Mouse (Mus musculus): ENCODE results near the gene Aldh1b1. TPM values are rescaled to one million over a fixed set of nuclear protein-coding genes. Genes with fewer than 3 reads are reported as not detected.

Gene Aldh1b1
- total and polyA plus RNA-seq, 2 experiments from 2014 or later: 37.1 to 57.6 TPM

DNA sequence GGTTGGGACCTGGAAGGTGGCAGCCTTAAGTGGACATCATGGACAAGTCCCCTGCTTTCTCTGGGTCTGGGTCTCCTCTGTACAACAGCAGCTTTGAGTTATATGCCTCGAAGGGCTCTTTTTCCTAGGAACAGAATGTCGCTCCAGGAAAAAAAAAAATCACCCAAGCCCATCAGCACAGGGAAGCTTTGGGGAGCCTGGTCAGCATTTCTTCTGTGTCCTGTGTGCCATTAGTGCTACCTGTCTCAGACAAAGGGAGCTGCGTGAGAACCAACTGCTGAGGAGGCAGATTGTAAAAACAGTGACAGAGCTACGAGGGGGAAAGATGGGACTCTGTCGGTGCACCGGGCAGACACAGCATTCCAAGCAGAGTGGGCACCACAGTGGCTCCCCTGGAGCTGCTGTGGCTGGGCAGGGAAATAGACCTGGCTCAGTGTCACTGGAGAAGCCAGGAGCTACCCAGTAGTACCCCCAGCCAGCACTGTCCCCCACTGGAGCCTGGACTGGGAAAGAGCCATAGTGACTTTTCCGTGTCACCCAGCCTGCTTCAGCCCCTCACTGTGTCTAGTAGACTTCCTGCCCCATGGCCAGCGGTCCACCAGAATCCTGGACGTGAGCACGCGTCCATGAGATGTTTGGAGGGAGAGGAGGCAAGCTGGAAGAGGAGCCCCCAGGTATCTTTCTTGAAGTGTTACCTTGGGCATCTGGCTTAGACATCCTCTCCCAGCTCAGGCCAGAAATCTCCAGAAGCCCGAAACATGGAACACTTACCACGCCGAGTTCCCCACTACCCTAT lies 26.1 kb downstream of the Aldh1b1 start:
- peaks cover 26% of the 10 kb centered on the region for H3K4me1 ChIP-seq (ENCODE audit: insufficient read depth)
- 19% methylated on average over 14 of the region's 14 CpGs for WGBS
- H3K4me2 ChIP-seq (ENCODE audit: low read depth): peak overlapping the region; percentile 75
- peak overlapping the region; percentile 87 for H3K9ac ChIP-seq
- no peaks in the 10 kb centered on the region; the same call in 1 of the 2 replicates for H3K36me3 ChIP-seq (ENCODE audit: insufficient read depth)
- ATAC-seq: no peak
- H3K9me3 ChIP-seq (ENCODE audit: low read length): no peaks in the 10 kb centered on the region
- no peaks in the 10 kb centered on the region for H3K27me3 ChIP-seq (ENCODE audit: insufficient read depth, low read length)
- H3K27ac ChIP-seq (ENCODE audit: low read depth, low read length): peak overlapping the region; percentile 90
- no peak for TF ChIP-seq CTCF (IDR thresholded peaks at IDR 0.05; ENCODE audit: low read depth)
- H3K4me3 ChIP-seq (ENCODE audit: low read depth, low read length): peak overlapping the region; percentile 62
- no peak for DNase-seq

DNA sequence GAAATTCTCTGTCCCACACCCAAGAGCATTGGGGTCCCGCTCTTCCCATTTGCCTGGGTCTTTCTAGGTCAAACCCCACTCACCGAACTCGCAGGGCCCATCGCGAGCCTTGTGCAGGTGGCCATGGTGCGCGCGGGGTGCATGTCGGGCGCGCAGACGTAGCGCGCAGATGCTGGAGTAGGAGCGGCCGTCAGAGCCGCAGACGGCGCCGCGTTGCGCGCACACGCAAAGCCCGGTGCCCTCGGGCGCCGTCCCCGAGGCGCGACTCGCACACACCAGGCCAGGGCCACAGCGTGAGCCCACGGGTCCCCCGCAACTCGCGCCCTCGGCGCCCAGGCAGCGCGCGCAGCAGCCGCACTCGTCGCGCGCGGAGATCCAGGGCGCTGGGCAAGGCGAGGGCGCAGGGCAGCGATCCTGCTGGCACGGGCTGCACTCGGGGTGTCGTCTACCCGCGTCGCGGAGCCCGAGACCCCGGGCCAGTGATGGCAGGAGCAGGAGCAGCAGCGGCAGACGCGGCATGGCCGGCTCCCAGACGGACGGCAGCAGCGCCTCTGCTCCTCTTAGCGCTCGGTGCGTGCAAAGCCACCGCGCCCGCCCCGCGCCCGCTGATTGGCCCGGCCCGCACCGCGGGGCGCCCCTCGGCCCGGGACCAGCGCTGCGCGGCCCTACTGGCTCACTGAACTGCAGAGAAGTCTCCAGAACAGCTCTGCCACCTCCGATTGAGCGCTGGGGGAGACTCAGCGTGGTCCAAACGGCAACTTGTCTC lies 27.6 kb downstream of the Aldh1b1 start, which contains the start of gene Igfbpl1:
Gene Igfbpl1 (minus strand): TSS at position 649 of the 766 bp plus-strand sequence.
- peak; percentile 74 for ATAC-seq
- WGBS: under 1% methylated on average over 84 of the region's 91 CpGs
- Histone ChIP-seq H3K4me3 (ENCODE audit: low read depth, low read length) (peak within 1 kb of the TSS; percentile 62), H3K36me3 (ENCODE audit: insufficient read depth) (no peaks in the 10 kb centered on the region; the same call in 1 of the 2 replicates), H3K9ac (peak within 1 kb of the TSS; percentile 87), H3K4me2 (ENCODE audit: low read depth) (peak within 1 kb of the TSS; percentile 75), H3K27ac (ENCODE audit: low read depth, low read length) (peak within 1 kb of the TSS; percentile 90), H3K4me1 (ENCODE audit: insufficient read depth) (peaks cover 32% of the 10 kb centered on the region), H3K27me3 (ENCODE audit: insufficient read depth, low read length) (no peaks in the 10 kb centered on the region), H3K9me3 (ENCODE audit: low read length) (no peaks in the 10 kb centered on the region)
- DNase-seq: peak; percentile 75
- peak; percentile 3; the same call in 1 of the 2 replicates for TF ChIP-seq CTCF (IDR thresholded peaks at IDR 0.05; ENCODE audit: low read depth)

GRCm38 (mm10) chr4:45829907-45830759 lies 31.3 kb downstream of the Aldh1b1 start:
- H3K4me2 ChIP-seq (ENCODE audit: low read depth): no peak overlapping the region
- TF ChIP-seq CTCF (IDR thresholded peaks at IDR 0.05; ENCODE audit: low read depth): no peak
- no peak overlapping the region for H3K4me3 ChIP-seq (ENCODE audit: low read depth, low read length)
- peak overlapping the region; percentile 50; the same call in 1 of the 2 replicates for H3K27ac ChIP-seq (ENCODE audit: low read depth, low read length)
- H3K9ac ChIP-seq: no peak overlapping the region
- no peaks in the 10 kb centered on the region for H3K27me3 ChIP-seq (ENCODE audit: insufficient read depth, low read length)
- H3K36me3 ChIP-seq (ENCODE audit: insufficient read depth): no peaks in the 10 kb centered on the region
- ATAC-seq: no peak
- DNase-seq: no peak
- no peaks in the 10 kb centered on the region for H3K9me3 ChIP-seq (ENCODE audit: low read length)
- 15% methylated on average over 13 of the region's 13 CpGs for WGBS
- peaks cover 21% of the 10 kb centered on the region for H3K4me1 ChIP-seq (ENCODE audit: insufficient read depth)

DNA sequence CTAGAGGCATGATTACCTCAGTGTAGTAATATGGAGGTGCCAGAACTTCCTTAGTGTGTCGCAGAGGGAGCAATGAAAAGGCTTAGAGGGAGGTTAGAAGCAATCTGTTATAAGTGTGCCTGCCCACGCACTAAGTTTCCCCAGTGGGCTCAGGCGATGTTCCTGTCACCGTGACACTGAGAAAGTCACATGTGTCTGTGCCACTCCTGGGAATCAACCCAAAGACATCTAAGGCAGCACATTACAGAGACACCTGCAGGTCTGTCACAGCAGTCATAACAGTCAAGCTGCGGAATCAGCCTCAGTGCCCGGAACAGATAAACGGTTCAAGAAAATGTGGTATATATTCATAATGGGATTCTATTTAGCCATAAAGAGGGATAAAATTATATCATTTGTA lies 33.2 kb downstream of the Aldh1b1 start:
- Histone ChIP-seq H3K4me3 (ENCODE audit: low read depth, low read length) (no peak overlapping the region), H3K36me3 (ENCODE audit: insufficient read depth) (no peaks in the 10 kb centered on the region), H3K27ac (ENCODE audit: low read depth, low read length) (no peak overlapping the region), H3K4me1 (ENCODE audit: insufficient read depth) (peaks cover 21% of the 10 kb centered on the region), H3K9me3 (ENCODE audit: low read length) (no peaks in the 10 kb centered on the region), H3K9ac (no peak overlapping the region), H3K4me2 (ENCODE audit: low read depth) (no peak overlapping the region), H3K27me3 (ENCODE audit: insufficient read depth, low read length) (no peaks in the 10 kb centered on the region)
- DNase-seq (no peak), ATAC-seq (peak; percentile 76)
- no peak for TF ChIP-seq CTCF (IDR thresholded peaks at IDR 0.05; ENCODE audit: low read depth)
- WGBS: 54% methylated on average over 7 of the region's 7 CpGs

DNA sequence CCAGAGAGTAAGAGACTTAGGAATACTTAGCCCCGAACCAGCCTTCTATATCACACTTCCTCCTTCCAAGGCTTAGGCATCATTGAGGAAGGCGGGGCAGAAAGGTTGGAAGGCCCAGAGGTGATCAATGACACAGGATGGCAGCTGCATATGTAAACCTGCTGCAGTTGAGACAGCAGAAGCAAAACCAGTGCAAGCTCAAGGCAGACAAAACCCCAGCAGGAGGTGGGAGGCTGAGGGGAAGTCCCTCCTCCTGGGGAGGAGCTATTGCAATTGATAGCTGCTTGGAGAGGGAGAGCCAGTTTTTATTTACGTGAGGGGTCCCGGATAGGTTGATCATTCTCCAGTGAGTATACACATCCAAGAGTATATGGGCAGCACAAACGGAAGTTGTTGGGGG lies 34.6 kb downstream of the Aldh1b1 start:
- H3K4me3 ChIP-seq (ENCODE audit: low read depth, low read length): no peak overlapping the region
- WGBS: 36% methylated on average over 5 of the region's 5 CpGs
- H3K9ac ChIP-seq: no peak overlapping the region
- DNase-seq (no peak), ATAC-seq (no peak)
- H3K4me2 ChIP-seq (ENCODE audit: low read depth): no peak overlapping the region
- H3K4me1 ChIP-seq (ENCODE audit: insufficient read depth): peaks cover 21% of the 10 kb centered on the region
- H3K27ac ChIP-seq (ENCODE audit: low read depth, low read length): no peak overlapping the region
- no peak for TF ChIP-seq CTCF (IDR thresholded peaks at IDR 0.05; ENCODE audit: low read depth)
- H3K36me3 ChIP-seq (ENCODE audit: insufficient read depth): no peaks in the 10 kb centered on the region
- H3K9me3 ChIP-seq (ENCODE audit: low read length): no peaks in the 10 kb centered on the region
- H3K27me3 ChIP-seq (ENCODE audit: insufficient read depth, low read length): no peaks in the 10 kb centered on the region

GRCm38 (mm10) chr4:45844355-45844754 lies 45.5 kb downstream of the Aldh1b1 start:
- DNase-seq: peak; percentile 87
- Histone ChIP-seq H3K4me2 (ENCODE audit: low read depth) (peak overlapping the region; percentile 28; the same call in 1 of the 2 replicates), H3K36me3 (ENCODE audit: insufficient read depth) (no peaks in the 10 kb centered on the region)

More at GRCm38 (mm10) chr4:45844355-45844754, 45.5 kb downstream of the Aldh1b1 start:
- H3K4me1 ChIP-seq (ENCODE audit: insufficient read depth): no peaks in the 10 kb centered on the region
- no peak overlapping the region for H3K9ac ChIP-seq
- no peaks in the 10 kb centered on the region for H3K9me3 ChIP-seq (ENCODE audit: low read length)
- peak; percentile 55 for ATAC-seq
- WGBS: 37% methylated on average over 14 of the region's 14 CpGs
- TF ChIP-seq CTCF (IDR thresholded peaks at IDR 0.05; ENCODE audit: low read depth): peak; percentile 85
- no peaks in the 10 kb centered on the region for H3K27me3 ChIP-seq (ENCODE audit: insufficient read depth, low read length)
- no peak overlapping the region for H3K27ac ChIP-seq (ENCODE audit: low read depth, low read length)
- H3K4me3 ChIP-seq (ENCODE audit: low read depth, low read length): no peak overlapping the region

Data from forebrain, postnatal 0 days (tissue).